Comparison of ENCODE assay signal across 9 mouse cellular contexts in the genomic region with DNA sequence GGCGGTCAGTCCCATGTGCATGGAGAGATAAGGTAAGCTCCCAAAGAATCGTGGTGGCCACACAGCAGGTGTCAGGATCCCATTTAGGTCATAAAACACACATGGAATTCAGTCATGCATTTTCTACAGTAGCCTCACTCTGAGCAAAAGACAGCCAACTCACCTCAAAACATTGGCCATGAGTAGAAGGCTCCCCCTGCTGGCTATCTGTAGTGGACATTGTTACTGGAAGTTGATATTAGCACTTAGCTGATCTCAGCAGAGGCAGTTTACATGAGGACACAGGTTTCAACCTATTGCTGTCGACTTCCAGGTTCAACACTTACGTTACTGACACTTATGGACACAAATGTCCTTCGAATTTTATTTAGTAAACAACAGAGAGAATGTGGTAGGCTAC. TPM values are rescaled to one million over a fixed set of nuclear protein-coding genes. Genes with fewer than 3 reads are reported as not detected.
DNase-seq lines count a peak whose midpoint lies in the region; ATAC-seq and TF ChIP-seq lines count a peak whose summit lies in the region.
"Had no signal": no experiment of that assay in that cellular context is flagged by ENCODE, and none has a peak within 500 bp of the region (broad histone marks: within the 10 kb centered on the region; RNA-seq: fewer than 3 reads in every experiment).

No protein-coding gene starts in this region.

- no peak overlapping the region for H3K27ac ChIP-seq in forebrain, embryonic 15.5 days (replicated peaks)
- H3K27ac ChIP-seq in intestine, postnatal 0 days (ENCODE audit: low read depth, low read length), result no peak overlapping the region
- H3K27ac ChIP-seq: embryonic facial prominence, embryonic 12.5 days had no signal

- no peaks in the 10 kb centered on the region for H3K4me1 ChIP-seq in forebrain, embryonic 15.5 days
- H3K4me1 ChIP-seq in intestine, postnatal 0 days (replicated peaks; ENCODE audit: control insufficient read depth, insufficient read depth, low read length), result no peaks in the 10 kb centered on the region
- H3K4me1 ChIP-seq: embryonic facial prominence, embryonic 12.5 days had no signal

- WGBS in forebrain, embryonic 15.5 days, result 45% methylated on average over 5 of the region's 5 CpGs
- WGBS in intestine, postnatal 0 days, result 31% methylated on average over 5 of the region's 5 CpGs

- H3K4me3 ChIP-seq in forebrain, embryonic 15.5 days, result no peak overlapping the region
- H3K4me3 ChIP-seq in intestine, postnatal 0 days (ENCODE audit: low read depth, low read length), result no peak overlapping the region
- H3K4me3 ChIP-seq: embryonic facial prominence, embryonic 12.5 days had no signal

- H3K9ac ChIP-seq in forebrain, embryonic 15.5 days (replicated peaks), result no peak overlapping the region
- no peak overlapping the region for H3K9ac ChIP-seq in intestine, postnatal 0 days (ENCODE audit: low read depth, low read length)
- H3K9ac ChIP-seq: embryonic facial prominence, embryonic 12.5 days had no signal

- ATAC-seq in forebrain, embryonic 15.5 days (replicated peaks), result peak; percentile 73
- peak; percentile 57 for ATAC-seq in intestine, postnatal 0 days

- DNase-seq in urinary bladder, postnatal 14 days (ENCODE audit: low spot score), result peak; percentile 72
- DNase-seq in urinary bladder, postnatal 4 days (ENCODE audit: low spot score in 2 of 2), result no peak
- DNase-seq in cerebellum, adult 11-12 months, result peak; percentile 19
- DNase-seq in left cerebral cortex, postnatal 10 days (ENCODE audit: extremely low spot score in 1 of 2, low spot score in 2 of 2), result peak; percentile 66 to 71
- peak; percentile 63 for DNase-seq in mesoderm, embryonic 11.5 days (ENCODE audit: low read depth, low spot score)
- peak; percentile 5 to 29 for DNase-seq in spleen, postnatal 36 days (ENCODE audit: low spot score in 2 of 2)

- peak; percentile 97 for TF ChIP-seq CTCF in intestine, postnatal 0 days (IDR thresholded peaks at IDR 0.05; ENCODE audit: low read depth)

- H3K9me3 ChIP-seq in forebrain, embryonic 15.5 days, result no peaks in the 10 kb centered on the region
- H3K9me3 ChIP-seq in intestine, postnatal 0 days (ENCODE audit: control insufficient read depth), result no peaks in the 10 kb centered on the region
- H3K9me3 ChIP-seq: embryonic facial prominence, embryonic 12.5 days had no signal

- peaks cover 17% of the 10 kb centered on the region for H3K27me3 ChIP-seq in forebrain, embryonic 15.5 days
- H3K27me3 ChIP-seq in intestine, postnatal 0 days (replicated peaks; ENCODE audit: control insufficient read depth, insufficient read depth, low read length), result peaks cover 5% of the 10 kb centered on the region

- H3K36me3 ChIP-seq in forebrain, embryonic 15.5 days, result peaks cover 5% of the 10 kb centered on the region
- 0 out of 2 replicates have a peak, but pooled peaks cover 6% of the 10 kb centered on the region for H3K36me3 ChIP-seq in intestine, postnatal 0 days (ENCODE audit: control insufficient read depth, insufficient read depth)
- H3K36me3 ChIP-seq: embryonic facial prominence, embryonic 12.5 days had no signal

- H3K4me2 ChIP-seq in forebrain, embryonic 15.5 days (replicated peaks), result no peak overlapping the region
- H3K4me2 ChIP-seq in intestine, postnatal 0 days (replicated peaks; ENCODE audit: low read depth), result no peak overlapping the region
- H3K4me2 ChIP-seq: embryonic facial prominence, embryonic 12.5 days had no signal

- intact Hi-C loops in left cerebral cortex, postnatal 10 days (cut with DNase I), result loop anchor here (2.0 kb wide), 1 partner anchor 293 kb away; no protein-coding TSS in a partner anchor

RNA-seq across cellular contexts. Expression of gene Alkal2, which starts 5.9 kb away (rescaled TPM):
- 0.50 and 0.55 TPM in 2 replicates for polyA plus RNA-seq in forebrain, embryonic 15.5 days (2015; fragmentation: Nextera tagmentation; extraction: Ambion mirVana)
- polyA plus RNA-seq in intestine, postnatal 0 days (2015; fragmentation: Nextera tagmentation; extraction: Ambion mirVana), result 0.47 and 1.5 TPM in 2 replicates
- 1 to 10 TPM; 1.3 to 1.6 TPM for total RNA-seq in left cerebral cortex, postnatal 10 days (2021)

RNA-seq across cellular contexts. Expression of gene Acp1, which starts 21.3 kb away (rescaled TPM):
- polyA plus RNA-seq in forebrain, embryonic 15.5 days (2015; fragmentation: Nextera tagmentation; extraction: Ambion mirVana), result 129 TPM in 2 replicates
- 94.1 and 108 TPM in 2 replicates for polyA plus RNA-seq in intestine, postnatal 0 days (2015; fragmentation: Nextera tagmentation; extraction: Ambion mirVana)
- 10 to 100 TPM; 49.7 to 52.4 TPM for total RNA-seq in left cerebral cortex, postnatal 10 days (2021)

RNA-seq across cellular contexts. Expression of gene Sh3yl1, which starts 21.4 kb away (rescaled TPM):
- polyA plus RNA-seq in forebrain, embryonic 15.5 days (2015; fragmentation: Nextera tagmentation; extraction: Ambion mirVana), result 40.5 and 42.1 TPM in 2 replicates
- 33.3 and 34.2 TPM in 2 replicates for polyA plus RNA-seq in intestine, postnatal 0 days (2015; fragmentation: Nextera tagmentation; extraction: Ambion mirVana)
- 10 to 100 TPM; 20.4 to 21.5 TPM for total RNA-seq in left cerebral cortex, postnatal 10 days (2021)

Comparison
In these comparisons a context has a peak if more than half of its experiments do, and no peak if none do; other contexts are left out.
1. DNase-seq: peak in urinary bladder, postnatal 14 days (single experiment), cerebellum, adult 11-12 months (single experiment), left cerebral cortex, postnatal 10 days (2 of 2), mesoderm, embryonic 11.5 days (single experiment) and spleen, postnatal 36 days (2 of 2); none in urinary bladder, postnatal 4 days (0 of 2).